ENCODE assay signal across 8 mouse cellular contexts in genomic region chr11:102026694-102027360, GRCm38 (mm10). TPM values are rescaled to one million over a fixed set of nuclear protein-coding genes. Genes with fewer than 3 reads are reported as not detected.
DNase-seq lines count a peak whose midpoint lies in the region; ATAC-seq and TF ChIP-seq lines count a peak whose summit lies in the region.

No protein-coding gene starts in this region.

- TF ChIP-seq CTCF in hindbrain, postnatal 0 days (IDR thresholded peaks at IDR 0.05; ENCODE audit: low read depth) = no peak

- peaks cover under 1% of the 10 kb centered on the region; the same call in 1 of the 2 replicates for H3K36me3 ChIP-seq in hindbrain, postnatal 0 days (ENCODE audit: insufficient read depth, low read length)

- peak; percentile 77 for DNase-seq in adrenal gland, adult 8-10 months
- peak; percentile 36 to 81 for DNase-seq in cerebellum, postnatal 4 days (ENCODE audit: low spot score in 2 of 2)
- peak; percentile 81 for DNase-seq in gastrocnemius, postnatal 14 days
- peak; percentile 89 for DNase-seq in hindbrain, postnatal 0 days (ENCODE audit: low spot score)
- peak; percentile 51 to 65 for DNase-seq in left cerebral cortex, postnatal 14 days (ENCODE audit: low spot score in 2 of 2)
- peak; percentile 92 for DNase-seq in mesoderm, embryonic 11.5 days (ENCODE audit: low read depth, low spot score)
- peak; percentile 72 for DNase-seq in right cerebral cortex, postnatal 4 days
- no peak for DNase-seq in spleen, postnatal 4 days (ENCODE audit: low spot score in 2 of 2)

- peak overlapping the region; percentile 79 for H3K4me2 ChIP-seq in hindbrain, postnatal 0 days (ENCODE audit: low read depth, low read length)

- peak; percentile 90 for ATAC-seq in hindbrain, postnatal 0 days

- H3K9me3 ChIP-seq in hindbrain, postnatal 0 days (ENCODE audit: low read length) = no peaks in the 10 kb centered on the region

- peak overlapping the region; percentile 76 for H3K9ac ChIP-seq in hindbrain, postnatal 0 days (replicated peaks; ENCODE audit: low read length)

- intact Hi-C loops in gastrocnemius, postnatal 14 days (cut with DNase I; ENCODE audit: low total_unique reads) = no loop called here
- intact Hi-C loops in left cerebral cortex, postnatal 14 days (cut with DNase I) = no loop called here

- WGBS in hindbrain, postnatal 0 days = under 1% methylated on average over 45 of the region's 73 CpGs

- peak overlapping the region; percentile 68 for H3K4me3 ChIP-seq in hindbrain, postnatal 0 days (ENCODE audit: low read length)

- no peaks in the 10 kb centered on the region for H3K27me3 ChIP-seq in hindbrain, postnatal 0 days (ENCODE audit: insufficient read depth, low read length)

- peaks cover 4% of the 10 kb centered on the region; the same call in 1 of the 2 replicates for H3K4me1 ChIP-seq in hindbrain, postnatal 0 days (ENCODE audit: insufficient read depth, low read length)

- H3K27ac ChIP-seq in hindbrain, postnatal 0 days = peak overlapping the region; percentile 82

RNA-seq across cellular contexts. Expression of gene Mpp3, which starts 1.4 kb away (rescaled TPM):
- 10 to 100 TPM; 14.5 to 75.4 (median 38.7) TPM for total RNA-seq in adrenal gland, adult 8-10 months (2022)
- 10 to 100 TPM; 40.6 to 47.1 TPM for total RNA-seq in gastrocnemius, postnatal 14 days (2021)
- total RNA-seq in hindbrain, postnatal 0 days (2014; rRNA removed) = 73.5 and 81.3 TPM in 2 replicates
- 53.8 and 54.1 TPM in 2 replicates for polyA plus RNA-seq in hindbrain, postnatal 0 days (2015; fragmentation: Nextera tagmentation; extraction: Ambion mirVana)
- 10 to 100 TPM; 50.3 to 52.0 TPM for total RNA-seq in left cerebral cortex, postnatal 14 days (2021)

RNA-seq across cellular contexts. Expression of gene Cd300lg, which starts 14.5 kb away (rescaled TPM):
- 10 to 100 TPM; 40.5 to 84.1 (median 56.3) TPM for total RNA-seq in adrenal gland, adult 8-10 months (2022)
- 10 to 100 TPM; 20.2 to 28.6 TPM for total RNA-seq in gastrocnemius, postnatal 14 days (2021)
- 0.05 and 0.29 TPM in 2 replicates for total RNA-seq in hindbrain, postnatal 0 days (2014; rRNA removed)
- polyA plus RNA-seq in hindbrain, postnatal 0 days (2015; fragmentation: Nextera tagmentation; extraction: Ambion mirVana) = 0.19 and 0.40 TPM in 2 replicates
- not detected for total RNA-seq in left cerebral cortex, postnatal 14 days (2021)

RNA-seq across cellular contexts. Expression of gene Dusp3, which starts 40.0 kb away (rescaled TPM):
- total RNA-seq in adrenal gland, adult 8-10 months (2022) = 100 to 1,000 TPM; 110 to 201 (median 145) TPM
- 100 to 1,000 TPM; 140 to 151 TPM for total RNA-seq in gastrocnemius, postnatal 14 days (2021)
- 52.0 and 80.7 TPM in 2 replicates for total RNA-seq in hindbrain, postnatal 0 days (2014; rRNA removed)
- 44.7 and 45.2 TPM in 2 replicates for polyA plus RNA-seq in hindbrain, postnatal 0 days (2015; fragmentation: Nextera tagmentation; extraction: Ambion mirVana)
- 100 to 1,000 TPM; 191 to 205 TPM for total RNA-seq in left cerebral cortex, postnatal 14 days (2021)

RNA-seq across cellular contexts. Expression of gene Cfap97d1, which starts 42.7 kb away (rescaled TPM):
- total RNA-seq in adrenal gland, adult 8-10 months (2022) = not detected
- total RNA-seq in gastrocnemius, postnatal 14 days (2021) = not detected
- not detected in 2 replicates for total RNA-seq in hindbrain, postnatal 0 days (2014; rRNA removed)
- polyA plus RNA-seq in hindbrain, postnatal 0 days (2015; fragmentation: Nextera tagmentation; extraction: Ambion mirVana) = not detected in 2 replicates
- total RNA-seq in left cerebral cortex, postnatal 14 days (2021) = not detected

Comparison
In these comparisons a context has a peak if more than half of its experiments do, and no peak if none do; other contexts are left out.
1. DNase-seq: peak in adrenal gland, adult 8-10 months (single experiment), cerebellum, postnatal 4 days (2 of 2), gastrocnemius, postnatal 14 days (single experiment), hindbrain, postnatal 0 days (single experiment), left cerebral cortex, postnatal 14 days (2 of 2), mesoderm, embryonic 11.5 days (single experiment) and right cerebral cortex, postnatal 4 days (single experiment); none in spleen, postnatal 4 days (0 of 2).
2. RNA of gene Cd300lg, which starts 14.5 kb away (total RNA-seq): 40.5 to 84.1 TPM in adrenal gland, adult 8-10 months and 20.2 to 28.6 TPM in gastrocnemius, postnatal 14 days; not detected in left cerebral cortex, postnatal 14 days and 0.05 to 0.29 TPM in hindbrain, postnatal 0 days; every median in the first group is over 10 times any median in the second.